Mouse (Mus musculus): ENCODE results near the gene Thap8. TPM values are rescaled to one million over a fixed set of nuclear protein-coding genes. Genes with fewer than 3 reads are reported as not detected.

Thap8 gene
- polyA plus RNA-seq, 1 experiment from 2014 or later: 0.77 TPM

- H3K27me3 ChIP-seq: no peaks in the 10 kb centered on the region
- no peaks in the 10 kb centered on the region for H3K9me3 ChIP-seq (replicated peaks)
- no peak for ATAC-seq (ENCODE audit: low FRiP score)
- no peak overlapping the region for H3K9ac ChIP-seq
- no peak overlapping the region for H3K4me3 ChIP-seq
- peaks cover 8% of the 10 kb centered on the region for H3K36me3 ChIP-seq
- H3K4me1 ChIP-seq: peaks cover 30% of the 10 kb centered on the region
- WGBS: 66% methylated on average over 7 of the region's 7 CpGs
- peak overlapping the region; percentile 23; the same call in 1 of the 2 replicates for H3K27ac ChIP-seq
- no peak overlapping the region; the same call in 1 of the 2 replicates for H3K4me2 ChIP-seq (replicated peaks)
These were observed 9.3 kb downstream of the Thap8 start for GRCm38 (mm10) chr7:30289071-30289713.

GRCm38 (mm10) chr7:30289714-30290399, 10.0 kb downstream of the Thap8 start:
- Histone ChIP-seq H3K4me1 (peaks cover 35% of the 10 kb centered on the region), H3K9ac (no peak overlapping the region), H3K9me3 (replicated peaks) (no peaks in the 10 kb centered on the region), H3K27ac (peak overlapping the region; percentile 23; the same call in 1 of the 2 replicates), H3K4me3 (no peak overlapping the region), H3K36me3 (peaks cover 14% of the 10 kb centered on the region), H3K4me2 (replicated peaks) (no peak overlapping the region; the same call in 1 of the 2 replicates), H3K27me3 (no peaks in the 10 kb centered on the region)
- ATAC-seq (ENCODE audit: low FRiP score): peak; percentile 16; the same call in 1 of the 2 replicates
- 58% methylated on average over 10 of the region's 10 CpGs for WGBS

- peak within 1 kb of the TSS; percentile 56 for H3K4me3 ChIP-seq
- H3K36me3 ChIP-seq: peaks cover 30% of the 10 kb centered on the region
- H3K9ac ChIP-seq: peak within 1 kb of the TSS; percentile 87
- peak within 1 kb of the TSS; percentile 70 for H3K4me2 ChIP-seq (replicated peaks)
- H3K27me3 ChIP-seq: no peaks in the 10 kb centered on the region
- peaks cover 35% of the 10 kb centered on the region for H3K4me1 ChIP-seq
- H3K9me3 ChIP-seq (replicated peaks): no peaks in the 10 kb centered on the region
- 7% methylated on average over 35 of the region's 35 CpGs for WGBS
- ATAC-seq (ENCODE audit: low FRiP score): peak; percentile 84
- peak within 1 kb of the TSS; percentile 78 for H3K27ac ChIP-seq
These were observed 11.6 kb downstream of the Thap8 start, which contains the start of gene Clip3 for GRCm38 (mm10) chr7:30291215-30292131. Clip3 (plus strand) TSS chr7:30291728.

- Histone ChIP-seq H3K27ac (no peak overlapping the region), H3K4me1 (peaks cover 35% of the 10 kb centered on the region), H3K4me2 (replicated peaks) (0 out of 2 replicates have a peak overlapping the region, but pooled peaks have one; percentile 12), H3K4me3 (no peak overlapping the region), H3K27me3 (no peaks in the 10 kb centered on the region), H3K9me3 (replicated peaks) (no peaks in the 10 kb centered on the region), H3K9ac (no peak overlapping the region), H3K36me3 (peaks cover 53% of the 10 kb centered on the region)
- no peak for ATAC-seq (ENCODE audit: low FRiP score)
- 86% methylated on average over 13 of the region's 13 CpGs for WGBS
These were observed 13.9 kb downstream of the Thap8 start for GRCm38 (mm10) chr7:30293795-30294194.

- Histone ChIP-seq H3K9me3 (replicated peaks) (no peaks in the 10 kb centered on the region), H3K4me2 (replicated peaks) (no peak overlapping the region), H3K27ac (no peak overlapping the region), H3K4me1 (peaks cover 33% of the 10 kb centered on the region), H3K27me3 (no peaks in the 10 kb centered on the region), H3K9ac (no peak overlapping the region), H3K36me3 (peaks cover 58% of the 10 kb centered on the region), H3K4me3 (no peak overlapping the region)
- ATAC-seq (ENCODE audit: low FRiP score): no peak
- 91% methylated on average over 5 of the region's 5 CpGs for WGBS
These were observed 14.4 kb downstream of the Thap8 start for GRCm38 (mm10) chr7:30294296-30294695.

GRCm38 (mm10) chr7:30295103-30295502, 15.2 kb downstream of the Thap8 start:
- H3K4me3 ChIP-seq: no peak overlapping the region
- WGBS: 74% methylated on average over 10 of the region's 10 CpGs
- H3K36me3 ChIP-seq: peaks cover 66% of the 10 kb centered on the region
- H3K9ac ChIP-seq: no peak overlapping the region
- H3K27ac ChIP-seq: no peak overlapping the region
- H3K9me3 ChIP-seq (replicated peaks): no peaks in the 10 kb centered on the region
- H3K4me1 ChIP-seq: peaks cover 27% of the 10 kb centered on the region
- H3K27me3 ChIP-seq: no peaks in the 10 kb centered on the region
- H3K4me2 ChIP-seq (replicated peaks): no peak overlapping the region
- ATAC-seq (ENCODE audit: low FRiP score): no peak

GRCm38 (mm10) chr7:30296816-30297215, 16.9 kb downstream of the Thap8 start:
- no peak overlapping the region for H3K27ac ChIP-seq
- 95% methylated on average over 15 of the region's 15 CpGs for WGBS
- no peak overlapping the region for H3K4me2 ChIP-seq (replicated peaks)
- H3K36me3 ChIP-seq: peaks cover 78% of the 10 kb centered on the region
- peaks cover 23% of the 10 kb centered on the region for H3K4me1 ChIP-seq
- ATAC-seq (ENCODE audit: low FRiP score): no peak
- H3K27me3 ChIP-seq: no peaks in the 10 kb centered on the region
- no peak overlapping the region for H3K4me3 ChIP-seq
- no peaks in the 10 kb centered on the region for H3K9me3 ChIP-seq (replicated peaks)
- H3K9ac ChIP-seq: no peak overlapping the region

- H3K4me1 ChIP-seq: peaks cover 22% of the 10 kb centered on the region
- H3K27ac ChIP-seq: no peak overlapping the region
- WGBS: 86% methylated on average over 16 of the region's 16 CpGs
- peaks cover 82% of the 10 kb centered on the region for H3K36me3 ChIP-seq
- no peak overlapping the region for H3K4me3 ChIP-seq
- H3K27me3 ChIP-seq: no peaks in the 10 kb centered on the region
- H3K4me2 ChIP-seq (replicated peaks): no peak overlapping the region
- H3K9ac ChIP-seq: no peak overlapping the region
- H3K9me3 ChIP-seq (replicated peaks): no peaks in the 10 kb centered on the region
- no peak for ATAC-seq (ENCODE audit: low FRiP score)
These were observed 17.4 kb downstream of the Thap8 start for GRCm38 (mm10) chr7:30297266-30297665.

GRCm38 (mm10) chr7:30300914-30301313, 21.0 kb downstream of the Thap8 start:
- Histone ChIP-seq H3K9me3 (replicated peaks) (no peaks in the 10 kb centered on the region; the same call in 1 of the 2 replicates), H3K4me3 (no peak overlapping the region), H3K9ac (no peak overlapping the region), H3K4me1 (no peaks in the 10 kb centered on the region), H3K4me2 (replicated peaks) (no peak overlapping the region), H3K27me3 (no peaks in the 10 kb centered on the region), H3K27ac (no peak overlapping the region), H3K36me3 (peaks cover 80% of the 10 kb centered on the region)
- WGBS: 54% methylated on average over 3 of the region's 3 CpGs
- no peak for ATAC-seq (ENCODE audit: low FRiP score)

GRCm38 (mm10) chr7:30306083-30306779, 26.3 kb downstream of the Thap8 start:
- 0 out of 2 replicates have a peak overlapping the region, but pooled peaks have one; percentile 26 for H3K27ac ChIP-seq

More at GRCm38 (mm10) chr7:30306083-30306779, 26.3 kb downstream of the Thap8 start:
- H3K4me3 ChIP-seq: no peak overlapping the region
- peaks cover 17% of the 10 kb centered on the region for H3K4me1 ChIP-seq
- H3K9me3 ChIP-seq (replicated peaks): no peaks in the 10 kb centered on the region; the same call in 1 of the 2 replicates
- 91% methylated on average over 16 of the region's 16 CpGs for WGBS
- no peaks in the 10 kb centered on the region for H3K27me3 ChIP-seq
- H3K36me3 ChIP-seq: peaks cover 53% of the 10 kb centered on the region
- ATAC-seq (ENCODE audit: low FRiP score): no peak
- H3K9ac ChIP-seq: no peak overlapping the region
- H3K4me2 ChIP-seq (replicated peaks): no peak overlapping the region

All from hindbrain, embryonic 12.5 days (tissue).